Mouse (Mus musculus) heart, postnatal 0 days (tissue): ENCODE results near the gene Hpn.

Experiments used
- CTCF ChIP-seq: IDR thresholded peaks from 2 replicates; pipeline ENCODE4 v1.5.1; 2016; ENCODE audit warnings: antibody characterized with exemption, control low read depth, low read depth
- EP300 ChIP-seq: IDR thresholded peaks from 2 replicates; pipeline ENCODE4 v1.6.1; 2016; ENCODE audit warnings: antibody characterized with exemption, low read depth

- no peak for TF ChIP-seq CTCF
- TF ChIP-seq EP300, result no peak
These were observed 25.4 kb downstream of the Hpn start for GRCm38 (mm10) chr7:31089721-31090120.
